Mouse (Mus musculus) forebrain, postnatal 0 days (tissue): ENCODE data around the gene Tex21. TPM values are rescaled to one million over a fixed set of nuclear protein-coding genes. Genes with fewer than 3 reads are reported as not detected.
"Not testable (repeated sequence)": the region's sequence is repeated elsewhere in the genome, so short reads cannot be mapped to it uniquely, and the experiment has no call there.

Experiments used
- ATAC-seq: fragments of 200-750 bp; cut with Nextera tagmentation; 2 replicates; pipeline ENCODE4 v1.8.0; 2017; ENCODE audit warnings: mild to moderate bottlenecking, moderate library complexity
- DNase-seq: peaks from one replicate; pipeline ENCODE4 v3.0.0-alpha.2; 2015
- H3K27ac ChIP-seq: fragments of 300-500 bp; sonication (generic); 2 replicates; pipeline ENCODE4 v1.5.1; 2014; ENCODE audit warnings: low read depth, mild to moderate bottlenecking, antibody characterized with exemption, low read length, moderate library complexity, mixed read lengths
- H3K27me3 ChIP-seq: fragments of 300-500 bp; sonication (generic); 2 replicates; pipeline ENCODE4 v1.6.1; 2014; ENCODE audit warnings: mild to moderate bottlenecking, low read length, mixed read lengths; ENCODE audit not compliant: insufficient read depth
- H3K36me3 ChIP-seq: fragments of 300-500 bp; sonication (generic); 2 replicates; pipeline ENCODE4 v1.6.1; 2014; ENCODE audit warnings: mild to moderate bottlenecking, moderate library complexity; ENCODE audit not compliant: insufficient read depth
- H3K4me1 ChIP-seq: fragments of 300-500 bp; sonication (generic); 2 replicates; pipeline ENCODE4 v1.6.1; 2014; ENCODE audit warnings: antibody characterized with exemption; ENCODE audit not compliant: insufficient read depth
- H3K4me2 ChIP-seq: fragments of 300-500 bp; sonication (generic); 2 replicates; pipeline ENCODE4 v1.6.1; 2014; ENCODE audit warnings: low read depth, mild to moderate bottlenecking, moderate library complexity
- H3K4me3 ChIP-seq: fragments of 300-500 bp; sonication (generic); 2 replicates; pipeline ENCODE4 v1.5.1; 2014; ENCODE audit warnings: low read depth, low read length, mixed read lengths
- H3K9ac ChIP-seq: fragments of 300-500 bp; sonication (generic); 2 replicates; pipeline ENCODE4 v1.6.1; 2014; ENCODE audit warnings: mild to moderate bottlenecking
- H3K9me3 ChIP-seq: fragments of 300-500 bp; sonication (generic); 2 replicates; pipeline ENCODE4 v1.6.1; 2016; ENCODE audit warnings: low read length
- CTCF ChIP-seq: sonication (generic); IDR thresholded peaks from 2 replicates; pipeline ENCODE4 v1.5.1; 2016; ENCODE audit warnings: antibody characterized with exemption, control low read depth, low read depth
- WGBS: fragments of 180-500 bp; shearing (Covaris S2); extraction: QIAGEN DNeasy Blood & Tissue Kit; methylation state at CpG from one replicate; pipeline ENCODE4 v1.1.7; 2014; 5-methylcytosine and 5-hydroxymethylcytosine counted together
- polyA plus RNA-seq: library from polyadenylated mRNA; unstranded; fragments of >200 nt; fragmentation: Nextera tagmentation; extraction: Ambion mirVana; gene quantifications from 2 replicates; pipeline ENCODE4 v1.2.1, GENCODE M21; 2015
- total RNA-seq: library from RNA; depleted of rRNA; stranded (reverse); fragments of >200 nt; gene quantifications from 2 replicates; pipeline ENCODE4 v1.2.3, GENCODE M21; 2014

Tex21 gene
- total and polyA plus RNA-seq, 2 experiments from 2014 or later, result not detected

- no peaks in the 10 kb centered on the region for H3K36me3 ChIP-seq
- no peaks in the 10 kb centered on the region for H3K9me3 ChIP-seq
- H3K9ac ChIP-seq, result no peak overlapping the region
- WGBS, result 96% methylated on average over 6 of the region's 6 CpGs
- TF ChIP-seq CTCF, result no peak
- H3K27me3 ChIP-seq, result no peaks in the 10 kb centered on the region
- H3K4me3 ChIP-seq, result no peak overlapping the region
- DNase-seq (no peak), ATAC-seq (no peak)
- H3K4me1 ChIP-seq, result no peaks in the 10 kb centered on the region
- no peak overlapping the region for H3K27ac ChIP-seq
- H3K4me2 ChIP-seq, result no peak overlapping the region
Measured at GRCm38 (mm10) chr12:76235253-76235652, 11.3 kb downstream of the Tex21 start.

DNA sequence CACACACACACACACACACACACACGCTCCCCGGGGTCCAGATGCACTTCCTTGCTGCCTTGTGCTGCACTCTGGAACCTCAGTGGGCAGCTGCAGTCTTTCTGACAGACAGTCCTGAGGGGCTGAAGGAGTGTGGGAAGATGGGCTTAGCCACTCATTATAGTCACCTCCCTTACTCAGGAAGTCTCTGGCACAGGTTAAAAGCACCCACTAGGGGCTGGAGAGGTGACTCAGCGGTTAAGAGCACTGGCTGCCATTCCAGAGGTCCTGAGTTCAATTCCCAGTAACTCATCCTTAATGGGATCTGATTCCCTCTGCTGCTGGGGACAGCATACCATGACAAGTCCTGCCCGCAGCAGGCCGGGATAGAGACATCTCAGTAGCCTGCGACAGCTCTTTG lies 15.9 kb downstream of the Tex21 start:
- no peaks in the 10 kb centered on the region for H3K36me3 ChIP-seq
- no peak overlapping the region for H3K4me2 ChIP-seq
- ATAC-seq (no peak), DNase-seq (no peak)
- WGBS, result 85% methylated on average over 6 of the region's 6 CpGs
- H3K9me3 ChIP-seq, result no peaks in the 10 kb centered on the region
- no peaks in the 10 kb centered on the region for H3K27me3 ChIP-seq
- no peak overlapping the region for H3K9ac ChIP-seq
- H3K4me3 ChIP-seq, result no peak overlapping the region
- H3K27ac ChIP-seq, result no peak overlapping the region
- TF ChIP-seq CTCF, result no peak
- H3K4me1 ChIP-seq, result no peaks in the 10 kb centered on the region

DNA sequence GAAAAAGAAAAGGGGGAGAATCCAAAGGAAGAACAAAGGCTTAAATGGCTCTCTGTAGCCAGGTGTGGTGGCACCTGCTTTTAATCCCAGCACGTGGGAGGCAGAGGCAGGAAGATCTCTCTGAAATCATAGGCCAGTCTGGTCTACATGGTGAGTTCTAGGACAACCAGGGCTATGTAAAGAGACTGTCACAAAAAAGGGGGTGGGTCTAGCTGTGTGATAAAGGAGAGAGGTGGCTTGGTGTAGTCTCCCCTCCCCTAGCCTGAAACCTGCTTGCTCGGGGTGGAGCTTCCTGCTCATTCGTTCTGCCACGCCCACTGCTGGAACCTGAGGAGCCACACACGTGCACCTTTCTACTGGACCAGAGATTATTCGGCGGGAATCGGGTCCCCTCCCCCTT lies 24.4 kb downstream of the Tex21 start:
- H3K27ac ChIP-seq, H3K9me3 ChIP-seq, H3K4me2 ChIP-seq, H3K36me3 ChIP-seq, H3K4me3 ChIP-seq, H3K27me3 ChIP-seq, H3K4me1 ChIP-seq, DNase-seq, H3K9ac ChIP-seq, ATAC-seq: not testable (repeated sequence)
- WGBS, result 70% methylated on average over 1 of the region's 8 CpGs

- DNase-seq (no peak), ATAC-seq (no peak)
- no peak overlapping the region for H3K4me3 ChIP-seq
- TF ChIP-seq CTCF, result no peak
- no peaks in the 10 kb centered on the region for H3K27me3 ChIP-seq
- no peaks in the 10 kb centered on the region for H3K36me3 ChIP-seq
- no peak overlapping the region for H3K4me2 ChIP-seq
- no peaks in the 10 kb centered on the region for H3K4me1 ChIP-seq
- no peak overlapping the region for H3K9ac ChIP-seq
- no peaks in the 10 kb centered on the region for H3K9me3 ChIP-seq
- 83% methylated on average over 11 of the region's 11 CpGs for WGBS
- H3K27ac ChIP-seq, result no peak overlapping the region
Measured at GRCm38 (mm10) chr12:76216716-76217115, 29.8 kb downstream of the Tex21 start.

GRCm38 (mm10) chr12:76215121-76215520 lies 31.4 kb downstream of the Tex21 start:
- no peak overlapping the region for H3K4me2 ChIP-seq
- no peaks in the 10 kb centered on the region for H3K4me1 ChIP-seq
- no peak overlapping the region for H3K4me3 ChIP-seq
- WGBS, result 36% methylated on average over 5 of the region's 5 CpGs
- no peaks in the 10 kb centered on the region for H3K9me3 ChIP-seq
- H3K36me3 ChIP-seq, result no peaks in the 10 kb centered on the region
- no peak for TF ChIP-seq CTCF
- H3K27me3 ChIP-seq, result no peaks in the 10 kb centered on the region
- ATAC-seq (no peak), DNase-seq (no peak)
- no peak overlapping the region for H3K9ac ChIP-seq
- no peak overlapping the region for H3K27ac ChIP-seq

DNA sequence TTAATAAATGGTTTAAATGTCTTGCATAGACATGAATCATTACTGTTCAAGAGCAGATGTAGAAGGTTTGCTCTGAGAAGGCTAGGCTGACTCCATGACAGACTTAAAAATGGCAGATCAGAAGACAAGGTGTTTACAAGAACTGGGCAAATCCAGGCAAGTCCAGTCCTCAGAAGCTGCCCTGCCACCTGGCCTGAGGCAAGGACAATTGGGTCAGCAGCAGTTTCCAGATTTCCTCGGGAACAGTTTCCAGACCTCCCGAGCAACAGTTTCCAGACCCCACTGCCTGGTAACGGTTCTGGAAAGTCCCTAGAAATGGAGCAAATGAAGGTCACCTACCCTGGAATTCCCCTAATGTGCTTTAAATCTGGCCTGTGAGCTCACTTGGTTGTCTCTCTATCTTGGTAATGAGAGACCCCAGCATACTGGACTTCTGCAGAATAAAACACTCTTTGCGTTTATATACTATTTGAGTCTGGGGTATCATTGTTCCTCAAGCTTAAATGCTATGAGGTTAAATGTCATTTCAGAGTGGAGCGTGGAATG lies 37.0 kb downstream of the Tex21 start:
- Histone ChIP-seq H3K27me3 (no peaks in the 10 kb centered on the region), H3K4me1 (no peaks in the 10 kb centered on the region), H3K27ac (no peak overlapping the region), H3K4me2 (no peak overlapping the region), H3K4me3 (no peak overlapping the region), H3K9ac (no peak overlapping the region), H3K36me3 (no peaks in the 10 kb centered on the region), H3K9me3 (no peaks in the 10 kb centered on the region)
- DNase-seq, result no peak
- 92% methylated on average over 5 of the region's 5 CpGs for WGBS
- no peak for TF ChIP-seq CTCF
- ATAC-seq, result no peak

GRCm38 (mm10) chr12:76200326-76200725 lies 46.2 kb downstream of the Tex21 start:
- no peak for TF ChIP-seq CTCF
- Histone ChIP-seq H3K4me2 (no peak overlapping the region), H3K4me1 (peaks cover 9% of the 10 kb centered on the region; the same call in 1 of the 2 replicates), H3K4me3 (no peak overlapping the region), H3K9me3 (no peaks in the 10 kb centered on the region), H3K27me3 (no peaks in the 10 kb centered on the region), H3K27ac (no peak overlapping the region), H3K36me3 (no peaks in the 10 kb centered on the region), H3K9ac (no peak overlapping the region)
- no peak for DNase-seq
- 67% methylated on average over 4 of the region's 4 CpGs for WGBS
- ATAC-seq, result no peak
